Mouse (Mus musculus): ENCODE results near the gene Fam131a. TPM values are rescaled to one million over a fixed set of nuclear protein-coding genes. Genes with fewer than 3 reads are reported as not detected.

Gene Fam131a
- total and polyA plus RNA-seq, 3 experiments: not detected

- Histone ChIP-seq H3K4me1 (ENCODE audit: control insufficient read depth in 1 of 2, insufficient read depth in 2 of 2, low read length in 2 of 2) (peaks cover 3 to 16% of the 10 kb centered on the region in 2 experiments; a peak in 2 of 4 replicates), H3K79me2 (ENCODE audit: control insufficient read depth, insufficient read depth, low read length, poor library complexity) (no peaks in the 10 kb centered on the region), H3K27me3 (ENCODE audit: control insufficient read depth in 1 of 2, insufficient read depth in 2 of 2, low read length in 2 of 2) (no peaks in the 10 kb centered on the region), H3K36me3 (ENCODE audit: control insufficient read depth in 1 of 2, insufficient read depth in 2 of 2, low read length in 2 of 2) (peaks cover 0 to 16% of the 10 kb centered on the region in 2 experiments; a peak in 2 of 4 replicates), H3K27ac (ENCODE audit: control insufficient read depth, low read depth, low read length) (no peak overlapping the region), H3K4me3 (ENCODE audit: control insufficient read depth in 1 of 2, insufficient read depth in 1 of 2, low read depth in 2 of 2, low read length in 2 of 2) (no peak overlapping the region), H3K9me3 (replicated peaks; ENCODE audit: insufficient read depth, low read length) (no peaks in the 10 kb centered on the region), H3K9ac (ENCODE audit: control insufficient read depth, low read depth, low read length, poor library complexity, severe bottlenecking) (no peak overlapping the region)
- DNase-seq (ENCODE audit: low read depth, low spot score): no peak
- TF ChIP-seq MXI1 (IDR thresholded peaks at IDR 0.05; ENCODE audit: low read depth, low read length) (no peak), HCFC1 (IDR thresholded peaks at IDR 0.05; ENCODE audit: low read depth, low read length) (no peak), ZC3H11A (IDR thresholded peaks at IDR 0.05; ENCODE audit: low read depth, low read length) (no peak), JUND (IDR thresholded peaks at IDR 0.05; ENCODE audit: low read depth, low read length) (no peak), POLR2AphosphoS2 (IDR thresholded peaks at IDR 0.05; ENCODE audit: low read length) (no peak), GABPA (IDR thresholded peaks at IDR 0.05; ENCODE audit: low read depth, low read length) (no peak), ETS1 (IDR thresholded peaks at IDR 0.05; ENCODE audit: low read depth, low read length) (no peak), POLR2AphosphoS5 (IDR thresholded peaks at IDR 0.05; ENCODE audit: borderline replicate concordance, low read depth, low read length) (no peak), GATA1 (IDR thresholded peaks at IDR 0.05; ENCODE audit: low read depth, low read length) (no peak), RCOR1 (IDR thresholded peaks at IDR 0.05; ENCODE audit: low read depth, low read length) (no peak), SMC3 (IDR thresholded peaks at IDR 0.05; ENCODE audit: low read depth, low read length) (no peak), TBP (IDR thresholded peaks at IDR 0.05; ENCODE audit: low read depth, low read length) (no peak), USF2 (IDR thresholded peaks at IDR 0.05; ENCODE audit: borderline replicate concordance in 1 of 2, insufficient read depth in 1 of 2, low read depth in 1 of 2, low read length in 2 of 2) (no peak), ZMIZ1 (IDR thresholded peaks at IDR 0.05; ENCODE audit: low read depth, low read length) (no peak), BHLHE40 (IDR thresholded peaks at IDR 0.05; ENCODE audit: borderline replicate concordance, low read depth, low read length) (no peak)
Observed at GRCm38 (mm10) chr16:20700036-20700435, 7.0 kb downstream of the Fam131a start.

- peaks cover 12 to 26% of the 10 kb centered on the region in 2 experiments for H3K4me1 ChIP-seq (ENCODE audit: control insufficient read depth in 1 of 2, insufficient read depth in 2 of 2, low read length in 2 of 2)
- TF ChIP-seq JUND (IDR thresholded peaks at IDR 0.05; ENCODE audit: low read depth, low read length): no peak
- no peak for TF ChIP-seq BHLHE40 (IDR thresholded peaks at IDR 0.05; ENCODE audit: borderline replicate concordance, low read depth, low read length)
- TF ChIP-seq E2F4 (IDR thresholded peaks at IDR 0.05; ENCODE audit: borderline replicate concordance, low read depth, low read length): no peak
- TF ChIP-seq MAX (IDR thresholded peaks at IDR 0.05; ENCODE audit: low read length): no peak
- no peak for TF ChIP-seq GABPA (IDR thresholded peaks at IDR 0.05; ENCODE audit: low read depth, low read length)
- TF ChIP-seq POLR2AphosphoS5 (IDR thresholded peaks at IDR 0.05; ENCODE audit: borderline replicate concordance, low read depth, low read length): no peak
- no peak for TF ChIP-seq SIN3A (IDR thresholded peaks at IDR 0.05; ENCODE audit: low read length)
- no peak for TF ChIP-seq KAT2A (conservative IDR thresholded peaks at IDR 0.05; ENCODE audit: low read depth, low read length)
- no peak for TF ChIP-seq TBP (IDR thresholded peaks at IDR 0.05; ENCODE audit: low read depth, low read length)
- no peaks in the 10 kb centered on the region for H3K9me3 ChIP-seq (replicated peaks; ENCODE audit: insufficient read depth, low read length)
- H3K79me2 ChIP-seq (ENCODE audit: control insufficient read depth, insufficient read depth, low read length, poor library complexity): no peaks in the 10 kb centered on the region
- H3K27me3 ChIP-seq (ENCODE audit: control insufficient read depth in 1 of 2, insufficient read depth in 2 of 2, low read length in 2 of 2): no peaks in the 10 kb centered on the region
- peaks cover 0 to 25% of the 10 kb centered on the region in 2 experiments; a peak in 2 of 4 replicates for H3K36me3 ChIP-seq (ENCODE audit: control insufficient read depth in 1 of 2, insufficient read depth in 2 of 2, low read length in 2 of 2)
- no peak overlapping the region for H3K4me3 ChIP-seq (ENCODE audit: control insufficient read depth in 1 of 2, insufficient read depth in 1 of 2, low read depth in 2 of 2, low read length in 2 of 2)
- H3K27ac ChIP-seq (ENCODE audit: control insufficient read depth, low read depth, low read length): no peak overlapping the region
- H3K9ac ChIP-seq (ENCODE audit: control insufficient read depth, low read depth, low read length, poor library complexity, severe bottlenecking): no peak overlapping the region
- DNase-seq (ENCODE audit: low read depth, low spot score): no peak
Observed at GRCm38 (mm10) chr16:20701316-20701715, 8.3 kb downstream of the Fam131a start.

All from MEL (cell line).